Mouse (Mus musculus): ENCODE measurements around the gene Inf2. TPM values are rescaled to one million over a fixed set of nuclear protein-coding genes. Genes with fewer than 3 reads are reported as not detected.

Inf2 gene
- total RNA-seq, 2 experiments from 2014 or later = 23.3 to 27.7 TPM

DNA sequence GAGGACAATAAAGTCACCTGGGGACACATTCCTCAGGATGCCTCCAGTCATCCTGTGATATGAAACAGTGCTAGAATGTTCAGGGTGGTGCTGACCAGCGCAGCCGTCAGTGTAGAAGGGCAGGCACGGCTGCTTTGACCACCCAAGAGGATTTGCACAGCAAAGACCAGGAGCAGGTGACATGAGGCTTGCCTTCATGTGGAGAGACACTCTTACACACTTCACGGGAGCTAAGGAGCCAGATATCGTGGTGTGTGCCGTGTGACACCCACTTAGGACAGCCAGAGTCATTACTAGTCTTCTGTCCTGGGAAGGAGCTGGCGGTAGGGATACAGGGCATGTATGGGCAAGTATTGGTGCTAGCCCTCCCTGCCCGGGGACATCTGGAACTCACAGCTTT, 18.4 kb upstream of the Inf2 start:
- DNase-seq = no peak

DNA sequence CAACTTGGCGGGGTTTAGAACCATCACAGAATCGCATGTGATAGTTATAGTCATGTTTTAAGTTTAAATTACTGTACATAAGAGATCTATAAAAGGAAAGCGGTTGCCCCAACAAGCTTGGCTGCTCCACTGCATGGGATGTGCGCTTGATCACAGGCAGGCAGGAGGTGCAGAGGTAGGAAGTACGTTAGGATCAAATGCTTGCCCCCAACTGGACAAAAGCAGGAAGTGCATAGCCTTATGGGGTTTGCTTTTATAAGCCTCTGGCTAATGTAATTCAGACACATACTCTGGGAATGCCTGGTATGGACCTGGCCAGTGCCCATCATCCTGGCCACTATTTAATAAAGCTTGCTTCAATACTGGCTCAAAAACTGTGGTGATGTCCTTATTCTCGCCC, 17.5 kb upstream of the Inf2 start:
- DNase-seq = no peak

DNA sequence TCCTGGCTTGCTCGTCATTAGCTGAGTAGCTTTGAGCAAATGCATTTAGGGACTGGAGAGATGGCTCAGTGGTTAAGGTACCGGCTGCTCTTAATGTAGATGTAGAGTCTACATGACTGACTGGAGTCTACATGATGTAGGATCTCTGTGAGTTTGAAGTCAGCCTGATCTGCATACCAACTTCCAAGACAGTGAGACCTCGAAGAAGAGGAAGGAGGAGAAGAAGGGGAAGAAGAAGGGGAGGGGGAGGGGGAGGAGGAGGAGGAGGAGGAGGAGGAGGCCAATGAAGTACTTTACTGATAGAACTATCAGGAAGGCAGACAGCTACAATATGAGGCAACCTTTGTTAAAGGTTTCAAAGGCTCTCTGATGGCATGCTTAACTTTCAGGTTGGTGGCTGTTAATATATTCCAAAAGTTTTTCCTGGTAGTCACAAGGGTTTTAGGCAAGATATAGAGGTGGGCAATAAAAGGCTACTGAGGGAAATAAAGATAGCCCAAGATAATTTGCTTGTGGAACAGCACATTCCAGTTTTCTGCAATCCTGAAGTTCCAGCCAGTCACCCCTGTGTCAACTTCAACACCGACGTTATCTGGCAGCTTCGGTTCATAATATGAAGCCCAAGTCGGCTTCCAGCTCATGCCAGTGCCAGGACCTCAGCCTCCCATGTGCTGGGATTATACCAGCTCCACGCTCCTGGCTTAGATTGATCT, 13.2 kb upstream of the Inf2 start:
- no peak for DNase-seq

DNA sequence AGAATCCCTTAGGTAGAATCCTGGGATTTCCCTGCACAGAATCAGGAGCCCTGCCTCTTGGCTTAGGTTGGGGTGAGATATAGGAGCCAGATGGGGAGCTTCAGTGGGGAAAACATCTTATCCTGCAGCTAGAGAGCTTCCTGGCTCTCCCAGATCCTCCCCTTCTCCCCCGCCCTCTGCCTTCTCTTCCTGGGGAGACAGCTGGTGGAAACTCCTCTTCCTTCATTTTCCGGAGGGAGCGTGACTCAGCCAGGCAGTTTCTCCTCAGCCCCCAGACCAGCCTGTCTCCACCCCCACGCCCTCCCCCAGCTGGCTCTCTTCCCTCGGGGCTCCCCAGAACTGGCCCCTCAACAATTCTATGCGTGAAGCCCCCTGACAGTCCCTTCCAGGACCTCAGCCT, 12.2 kb upstream of the Inf2 start:
- no peak for DNase-seq

DNA sequence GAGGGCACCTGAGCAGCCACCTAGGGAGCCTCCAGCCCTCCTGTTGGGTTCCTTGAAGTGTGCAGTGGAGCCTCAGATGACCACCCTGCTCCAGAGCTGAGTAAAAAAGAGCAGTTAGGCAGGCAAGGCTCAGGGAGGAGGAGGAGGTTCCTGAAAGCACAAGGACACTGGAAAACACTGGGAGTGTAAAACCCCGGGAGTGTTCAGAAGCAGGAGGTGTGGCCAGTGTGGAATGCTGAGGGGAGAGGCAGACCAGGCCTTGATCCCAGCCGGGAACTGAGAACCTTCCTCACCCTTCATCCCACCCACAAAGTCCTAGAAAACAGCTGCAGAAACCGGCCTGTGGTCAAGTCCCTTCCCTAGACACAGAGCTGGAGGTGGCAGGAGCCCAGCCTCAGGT, 11.8 kb upstream of the Inf2 start:
- no peak for DNase-seq

DNA sequence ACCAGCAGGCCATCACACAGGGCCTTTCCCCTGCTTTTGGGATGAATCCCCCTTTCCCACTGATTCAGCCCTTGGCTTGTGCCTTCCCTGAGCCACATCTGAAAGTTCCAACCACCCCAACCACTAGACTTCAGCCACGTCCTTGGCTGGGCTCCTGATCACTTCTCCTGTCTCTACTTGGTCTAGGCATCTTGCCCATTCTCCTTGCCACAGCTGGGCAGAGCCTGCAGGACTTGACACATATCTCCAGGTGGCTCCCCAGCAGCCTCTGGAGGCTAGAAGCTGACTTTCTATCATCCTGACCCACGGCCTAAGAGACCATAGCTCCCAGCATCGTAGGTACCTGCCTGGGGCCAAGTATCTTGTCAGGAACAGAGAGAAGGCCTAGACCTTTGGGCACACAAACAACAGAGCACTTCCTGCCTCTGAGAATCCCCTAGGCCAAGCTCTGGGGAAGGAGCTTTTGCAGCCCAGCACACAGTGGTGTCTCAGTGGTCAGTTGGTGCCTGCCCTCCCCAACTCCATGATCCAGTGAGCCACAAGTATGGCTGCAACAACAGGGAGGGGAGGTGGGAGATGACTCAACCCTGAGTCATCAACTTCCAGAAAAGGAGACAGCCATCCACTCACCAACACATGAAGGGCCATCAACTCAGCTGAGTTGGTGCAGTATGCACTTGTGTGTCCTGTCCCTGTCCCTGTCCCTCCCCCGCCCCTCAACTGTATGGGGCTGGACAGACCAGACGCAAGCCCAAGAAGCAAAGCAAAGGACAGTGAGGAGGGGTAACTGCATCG, 10.1 kb upstream of the Inf2 start:
- DNase-seq = peak in 1 of 2 experiments; percentile 61

DNA sequence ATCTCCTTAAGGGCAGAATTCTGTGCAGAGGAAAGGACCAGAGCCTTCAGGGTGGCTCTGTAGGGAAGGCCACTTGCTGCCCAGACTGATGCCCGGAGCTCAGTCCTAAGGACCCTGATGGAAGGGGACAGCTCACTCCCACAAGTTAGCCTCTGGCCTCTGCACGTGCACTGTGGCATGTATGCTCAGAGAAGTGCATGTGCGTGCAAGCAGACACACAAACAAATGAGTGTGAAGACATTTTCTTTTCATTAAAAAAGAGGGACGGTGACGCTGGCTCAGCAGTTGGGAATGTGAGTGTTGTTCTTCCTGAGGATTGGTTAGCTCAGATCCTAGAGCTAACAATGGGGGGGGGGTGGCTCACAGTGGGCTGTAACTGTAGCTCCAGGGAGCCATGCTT, 9.2 kb upstream of the Inf2 start:
- no peak for DNase-seq

DNA sequence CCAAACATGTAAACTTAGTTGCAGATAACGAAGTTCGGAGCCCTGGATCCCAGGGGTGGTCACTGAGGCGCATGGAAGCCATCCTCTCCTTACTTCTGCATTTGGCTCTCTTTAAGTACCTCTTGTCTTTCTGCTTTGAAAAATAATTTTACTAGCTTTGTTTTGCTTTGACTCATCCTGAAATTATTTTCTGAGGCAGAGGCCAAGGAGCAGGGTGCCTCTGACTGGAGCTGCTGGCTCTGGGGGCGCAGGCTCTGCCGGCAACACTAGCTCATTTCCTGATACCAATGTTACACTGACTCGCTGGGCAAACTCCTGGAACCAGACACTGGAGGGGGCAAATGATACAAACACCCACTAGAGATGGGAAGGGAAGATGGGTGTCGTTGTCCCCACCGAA, 8.7 kb upstream of the Inf2 start:
- DNase-seq = peak in 1 of 2 experiments; percentile 40

DNA sequence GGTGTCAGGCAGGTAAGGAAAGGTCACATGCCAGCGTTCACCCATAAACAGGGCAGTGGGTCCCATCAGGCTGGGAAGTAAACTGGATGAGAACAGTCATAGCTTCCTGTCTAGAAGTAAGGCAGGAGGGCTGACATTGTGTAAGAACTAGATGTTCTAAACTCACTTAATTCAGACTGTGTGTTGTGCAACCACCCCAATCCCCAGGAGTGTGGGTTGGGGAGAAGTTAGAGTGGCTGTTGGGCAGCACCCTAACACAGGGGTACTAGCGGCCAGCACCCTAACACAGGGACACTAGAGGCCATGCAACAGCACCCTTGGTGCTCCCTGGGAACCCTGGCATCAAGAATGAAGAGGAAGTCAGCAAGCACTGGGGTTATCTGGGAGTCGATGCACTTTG, 7.5 kb upstream of the Inf2 start:
- DNase-seq = no peak

DNA sequence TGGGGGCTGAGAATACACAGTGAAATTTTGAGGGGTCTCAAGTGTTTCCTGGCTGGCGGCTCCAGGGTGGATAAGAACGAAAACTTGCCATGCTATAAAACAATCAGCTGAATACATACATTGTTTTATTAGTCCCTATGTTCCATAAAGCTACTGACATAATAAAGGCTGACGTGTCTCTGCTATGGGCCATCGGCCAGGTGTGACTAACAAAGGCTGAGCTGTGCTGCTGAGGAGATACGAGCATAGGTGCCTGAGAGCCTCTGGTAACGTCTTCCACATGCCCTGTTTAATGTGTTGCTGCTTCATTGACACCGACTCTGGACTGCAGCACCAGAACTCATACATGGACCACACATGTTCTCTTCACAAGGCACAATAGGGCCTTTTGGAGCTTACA, 3.6 kb upstream of the Inf2 start:
- DNase-seq = no peak

DNA sequence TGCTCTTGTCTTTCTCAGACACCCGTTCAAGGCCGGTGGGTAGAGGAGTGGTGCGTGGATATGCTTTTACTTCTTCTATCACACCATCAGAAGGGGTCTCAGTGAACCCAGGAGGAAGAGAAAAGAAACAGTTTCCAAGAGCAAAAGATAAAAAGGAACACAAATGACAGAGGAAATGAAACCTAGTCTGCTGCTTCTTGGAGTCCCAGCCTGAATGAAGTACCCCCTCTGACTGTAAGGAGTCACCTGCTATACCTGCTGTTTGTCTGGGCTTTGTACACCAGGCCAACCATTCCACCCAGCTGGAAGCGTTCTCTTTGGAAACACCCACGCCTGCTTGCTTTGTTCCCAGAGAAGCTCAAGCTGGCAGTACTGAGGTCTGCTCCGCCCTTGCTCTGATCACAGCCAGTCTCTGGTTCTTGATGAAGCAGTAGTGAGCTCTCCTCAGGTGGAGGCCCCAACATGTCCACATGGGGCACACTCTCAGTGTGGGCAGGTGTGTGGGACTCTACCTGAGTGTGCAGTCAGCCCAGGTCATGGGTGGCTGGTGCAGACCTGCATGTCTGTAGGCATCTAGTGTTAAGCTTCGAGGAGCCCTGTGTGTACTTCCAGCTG, 2.6 kb upstream of the Inf2 start:
- no peak for DNase-seq

DNA sequence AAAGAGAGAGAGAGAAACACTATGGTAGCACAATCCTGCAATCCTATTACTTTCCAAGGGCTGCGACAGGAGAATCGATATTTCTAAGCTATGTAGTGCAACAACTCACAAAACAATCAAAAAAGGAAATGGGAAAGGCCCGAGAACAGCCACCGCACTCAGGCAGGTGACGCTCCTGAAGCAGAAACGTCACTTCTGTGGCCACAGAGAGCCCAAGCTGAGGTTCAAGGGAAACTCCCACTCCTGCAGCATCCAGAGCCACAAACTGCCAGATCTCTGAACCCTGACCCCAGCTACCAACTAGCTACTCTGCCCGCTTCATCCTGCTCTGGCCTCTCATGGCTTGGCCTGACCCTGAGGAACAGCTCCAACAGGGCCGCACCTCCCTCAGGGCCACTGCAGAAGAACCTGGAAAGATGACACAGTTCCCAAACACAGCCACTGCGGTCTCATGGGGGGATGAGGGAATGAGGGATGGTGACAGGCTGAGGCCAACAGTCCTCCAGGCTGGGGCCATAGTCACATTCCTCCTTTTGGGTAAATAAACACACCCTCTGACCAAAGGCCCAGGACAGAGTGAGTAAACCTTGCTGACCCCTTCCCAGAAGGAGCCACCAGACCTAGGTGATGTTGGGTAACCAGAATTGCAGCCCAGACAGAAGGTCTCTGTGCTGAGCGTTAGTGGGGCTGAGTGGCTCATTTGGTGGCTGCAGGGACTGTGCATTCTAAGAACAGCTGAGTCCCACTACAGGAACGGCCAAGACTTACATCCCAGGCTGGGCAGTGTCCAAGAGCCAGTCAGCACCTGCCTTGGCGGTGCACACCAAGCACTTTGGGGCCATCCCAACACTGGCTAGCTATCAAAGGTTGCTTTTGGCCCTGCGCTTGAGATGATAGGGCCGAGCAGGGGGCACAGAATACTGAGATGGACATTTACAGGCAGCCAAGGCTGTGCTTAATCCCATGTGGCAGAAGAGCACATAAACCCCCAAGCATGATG, 1.2 kb upstream of the Inf2 start:
- DNase-seq = no peak

DNA sequence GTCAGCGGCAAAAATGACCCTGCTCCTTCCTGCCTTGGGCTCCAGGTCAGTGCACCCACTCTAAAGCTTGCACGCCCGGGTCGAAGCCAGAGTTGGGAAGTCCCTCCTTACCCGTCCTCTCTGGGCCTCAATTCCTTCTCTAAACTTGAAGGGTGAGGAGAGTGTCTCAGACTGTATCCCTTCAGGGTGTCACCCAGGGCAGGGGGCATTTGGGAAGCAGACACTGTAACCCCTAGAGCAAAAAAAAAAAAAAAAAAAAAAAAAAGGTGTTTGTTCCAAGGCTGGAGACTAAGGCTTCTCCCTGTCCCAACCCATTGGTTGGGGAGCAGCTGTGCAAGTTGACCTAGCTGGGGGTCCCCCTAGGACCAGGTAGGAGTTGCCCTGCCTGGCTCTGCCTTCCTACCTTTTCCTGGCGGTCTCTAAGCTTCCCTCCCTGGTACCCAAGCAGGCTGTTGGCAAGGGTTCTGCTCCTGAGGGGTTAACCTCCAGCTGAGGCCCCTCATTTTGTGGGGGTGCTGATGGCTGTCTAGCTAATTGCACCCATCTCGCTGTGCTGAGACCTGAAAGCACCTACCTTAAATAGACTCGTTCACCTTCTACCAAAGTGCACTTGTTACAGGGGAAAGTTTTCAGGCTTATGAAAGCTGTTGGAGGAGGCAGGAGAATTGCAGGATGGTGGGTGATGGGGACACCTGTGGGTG, 1.1 kb downstream of the Inf2 start:
- DNase-seq = no peak

DNA sequence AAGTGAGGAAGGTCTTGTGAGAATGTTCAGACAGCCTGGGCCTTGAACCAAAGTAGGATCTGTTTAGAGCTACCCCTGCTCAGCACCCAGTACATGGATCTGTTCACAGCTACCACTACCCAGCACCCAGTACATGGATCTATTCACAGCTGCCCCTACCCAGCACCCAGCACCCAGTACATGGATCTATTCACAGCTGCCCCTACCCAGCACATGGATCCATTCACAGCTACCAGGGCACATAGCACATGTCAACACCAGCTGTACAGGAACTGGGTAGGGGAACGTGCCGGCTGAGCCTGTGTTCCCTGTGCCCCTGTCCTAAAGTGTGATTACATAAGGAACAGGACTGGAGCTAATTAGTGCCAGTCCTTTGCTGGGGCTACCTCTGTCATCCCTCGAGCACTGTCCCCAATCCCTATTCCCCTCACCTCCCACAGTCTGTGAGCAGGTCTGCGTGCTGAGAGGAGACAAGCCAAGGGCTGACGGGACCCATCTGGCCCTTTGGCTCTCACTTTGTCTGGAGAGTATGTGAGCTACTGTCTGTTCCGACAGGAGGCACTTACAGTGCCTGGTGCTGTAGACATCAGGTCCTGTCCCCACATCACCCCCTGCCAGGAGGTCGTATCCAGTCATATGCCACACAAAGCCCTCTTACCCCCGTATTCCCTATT, 2.1 kb downstream of the Inf2 start:
- DNase-seq = no peak

DNA sequence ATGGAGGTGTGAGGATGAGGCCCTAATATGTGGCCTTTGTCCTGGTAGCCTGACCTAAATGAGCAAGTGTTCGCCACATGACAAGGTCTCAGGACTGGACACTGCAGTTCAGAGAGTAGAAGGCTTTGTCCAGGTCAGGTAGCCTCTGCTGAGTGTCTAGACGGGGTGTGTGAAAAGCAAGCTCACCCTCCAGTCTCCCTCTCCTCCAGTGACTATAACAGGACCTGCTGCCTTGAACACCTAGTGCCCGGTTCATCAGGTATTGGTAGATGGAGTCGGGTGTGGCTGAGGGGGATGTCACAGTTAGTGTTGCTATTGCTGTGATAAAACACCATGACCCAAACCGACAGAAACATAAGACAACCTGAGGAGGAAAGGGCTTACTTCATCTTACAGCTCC, 2.7 kb downstream of the Inf2 start:
- DNase-seq = no peak

DNA sequence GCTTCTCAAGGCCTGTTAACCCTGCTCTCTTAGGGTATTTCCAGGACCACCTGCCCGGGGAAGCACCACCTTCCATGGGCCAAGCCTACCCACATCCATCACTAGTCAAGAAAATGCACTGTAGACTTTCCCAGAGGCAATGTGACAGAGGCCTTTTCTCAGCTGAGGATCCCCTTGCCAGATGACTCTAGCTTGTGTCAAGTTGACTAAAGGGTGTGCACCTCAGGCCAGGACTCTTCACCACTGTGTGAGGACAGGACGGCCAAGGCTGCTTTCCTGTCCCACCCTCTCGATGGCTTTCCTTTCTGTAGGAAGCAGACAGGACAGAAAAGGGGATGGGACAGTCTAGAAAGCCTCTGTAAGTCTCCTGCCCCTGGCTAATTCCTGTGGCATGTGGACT, 3.1 kb downstream of the Inf2 start:
- no peak for DNase-seq

DNA sequence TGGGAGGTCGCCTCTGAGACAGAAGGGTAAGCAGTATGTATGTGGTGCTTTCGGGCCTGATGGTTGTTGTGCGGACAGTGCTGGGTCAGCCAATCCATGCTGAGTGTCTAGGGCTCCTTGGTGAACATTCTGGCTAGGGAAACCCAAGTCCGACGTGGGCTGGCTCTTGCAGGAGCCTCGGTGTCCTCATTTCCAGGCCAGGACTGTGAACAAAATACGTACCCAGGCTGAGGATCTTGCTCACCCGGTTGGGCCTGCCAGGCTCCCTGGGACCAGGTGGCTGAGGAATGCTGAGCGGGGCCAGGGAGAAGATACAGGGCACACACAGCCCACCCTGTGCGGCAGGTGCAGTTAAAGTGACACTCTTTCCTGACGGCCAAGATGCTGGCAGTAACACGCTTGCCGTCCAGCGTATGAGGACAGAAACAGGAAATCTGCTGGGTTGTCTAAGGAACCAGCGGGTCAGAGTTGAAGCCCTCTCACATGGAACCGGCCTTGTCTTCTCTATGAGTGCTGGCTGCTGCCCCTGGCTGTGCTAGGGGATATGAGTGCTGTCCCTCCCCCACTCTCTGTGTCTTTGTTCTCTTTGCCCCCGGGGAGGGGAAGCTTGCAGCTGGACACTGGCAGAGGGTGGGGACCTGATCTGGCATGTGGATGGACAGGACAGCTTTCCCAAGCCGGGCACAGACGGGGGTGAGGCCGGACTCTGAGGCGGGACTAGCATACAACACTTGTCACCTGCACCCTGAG, 4.6 kb downstream of the Inf2 start:
- peak in 1 of 2 experiments; percentile 33 for DNase-seq

DNA sequence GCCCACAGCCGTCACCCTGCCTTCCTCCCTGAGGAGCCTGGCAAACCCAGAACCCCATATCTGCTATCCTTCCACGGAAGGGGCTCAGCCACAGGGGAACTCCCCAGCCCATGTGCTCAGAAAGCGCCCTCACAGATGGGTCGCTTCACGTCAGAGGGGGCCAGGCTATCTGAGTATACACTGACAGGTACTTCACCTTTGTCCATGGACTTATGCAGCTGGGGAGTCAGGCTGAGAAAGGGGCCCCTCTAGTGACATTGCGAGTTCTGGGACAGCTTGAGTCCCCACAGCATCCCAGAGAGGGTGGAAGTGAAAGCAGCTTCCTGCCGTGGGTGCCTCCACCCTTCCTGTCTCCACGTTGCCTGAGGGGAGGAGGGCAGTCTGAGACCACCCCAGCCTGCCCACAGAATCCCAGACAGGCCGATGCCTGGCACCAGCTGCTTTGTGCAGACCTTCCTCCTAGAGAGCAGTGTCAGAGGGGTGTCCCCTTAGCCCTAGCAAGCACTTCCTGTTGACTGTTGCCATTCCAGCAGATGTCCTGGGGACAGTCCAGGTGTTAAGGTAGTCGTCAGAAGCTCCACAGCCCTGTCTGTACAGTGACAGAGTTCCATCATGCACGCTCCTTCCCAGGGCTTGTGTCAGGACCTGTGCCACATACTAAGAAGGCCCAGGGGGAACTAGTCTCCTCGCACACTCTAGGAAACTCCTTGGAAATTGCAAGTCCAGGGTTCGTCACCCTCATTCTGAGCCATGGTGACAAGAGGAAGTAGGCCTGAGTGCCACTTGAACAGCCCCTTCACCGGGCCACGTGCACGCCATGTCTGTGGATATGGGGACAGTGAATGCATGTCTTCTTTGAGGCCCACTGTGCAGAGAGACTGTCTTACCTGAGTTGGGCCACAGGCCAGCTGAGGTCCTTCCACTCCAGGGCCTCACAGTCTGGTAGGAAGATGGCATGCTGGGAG, 5.6 kb downstream of the Inf2 start:
- DNase-seq = no peak

DNA sequence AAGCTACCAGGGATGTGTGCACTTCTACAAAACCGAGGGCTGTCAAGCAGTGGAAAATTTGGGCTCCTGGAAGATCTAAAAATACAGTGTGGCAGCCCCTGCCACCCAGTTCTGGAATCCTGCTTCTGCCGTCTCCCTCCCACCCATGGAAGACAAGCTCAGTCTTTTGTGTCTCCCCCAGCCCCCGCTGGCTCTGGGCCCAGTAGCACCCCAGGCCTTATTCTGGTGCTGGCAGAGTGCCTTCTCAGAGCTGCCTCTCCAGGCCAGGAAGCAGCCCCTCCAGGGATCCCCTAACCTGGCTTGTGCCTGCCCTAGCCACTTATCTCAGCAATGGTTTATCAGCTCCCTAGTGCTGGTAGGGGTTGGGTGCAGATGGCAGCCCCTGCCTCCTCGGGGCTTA, 6.4 kb downstream of the Inf2 start:
- DNase-seq = peak in 1 of 2 experiments; percentile 51
